Mouse (Mus musculus) limb, embryonic 11.5 days (tissue): ENCODE results near the gene Irf1. TPM values are rescaled to one million over a fixed set of nuclear protein-coding genes. Genes with fewer than 3 reads are reported as not detected.
"Not testable (repeated sequence)": the region's sequence is repeated elsewhere in the genome, so short reads cannot be mapped to it uniquely, and the experiment has no call there.

Source experiments
- ATAC-seq: fragments of 200-750 bp; cut with Nextera tagmentation; 2 replicates; pipeline ENCODE4 v1.8.0; 2017; ENCODE audit warnings: low read depth; ENCODE audit not compliant: insufficient number of reproducible peaks, low FRiP score, low TSS enrichment
- DNase-seq: peaks from one replicate; pipeline ENCODE4 v3.0.0-alpha.2; 2015; ENCODE audit warnings: low spot score
- H3K27ac ChIP-seq: fragments of 300-500 bp; sonication (generic); replicated peaks from 2 replicates; pipeline ENCODE4 v1.5.1; 2014; ENCODE audit warnings: low read depth, mild to moderate bottlenecking, low read length
- H3K27me3 ChIP-seq: fragments of 300-500 bp; sonication (generic); 2 replicates; pipeline ENCODE4 v1.6.1; 2014; ENCODE audit warnings: mild to moderate bottlenecking, low read length, mixed read lengths; ENCODE audit not compliant: control insufficient read depth, insufficient read depth
- H3K36me3 ChIP-seq: fragments of 300-500 bp; sonication (generic); 2 replicates; pipeline ENCODE4 v1.6.1; 2014; ENCODE audit warnings: mild to moderate bottlenecking, low read length, moderate library complexity, mixed read lengths; ENCODE audit not compliant: control insufficient read depth, insufficient read depth
- H3K4me1 ChIP-seq: fragments of 300-500 bp; sonication (generic); 2 replicates; pipeline ENCODE4 v1.6.1; 2014; ENCODE audit warnings: low read length, mixed read lengths; ENCODE audit not compliant: control insufficient read depth, insufficient read depth
- H3K4me2 ChIP-seq: fragments of 300-500 bp; sonication (generic); 2 replicates; pipeline ENCODE4 v1.6.1; 2014; ENCODE audit warnings: low read depth, mild to moderate bottlenecking, moderate library complexity; ENCODE audit not compliant: severe bottlenecking
- H3K4me3 ChIP-seq: fragments of 300-500 bp; sonication (generic); 2 replicates; pipeline ENCODE4 v1.5.1; 2014; ENCODE audit warnings: low read depth, low read length
- H3K9ac ChIP-seq: fragments of 300-500 bp; sonication (generic); 2 replicates; pipeline ENCODE4 v1.6.1; 2014; ENCODE audit warnings: mild to moderate bottlenecking, low read length
- H3K9me3 ChIP-seq: fragments of 300-500 bp; sonication (generic); 2 replicates; pipeline ENCODE4 v1.6.1; 2016; ENCODE audit warnings: low read length; ENCODE audit not compliant: control insufficient read depth
- WGBS: fragments of 180-500 bp; shearing (Covaris S2); extraction: QIAGEN DNeasy Blood & Tissue Kit; methylation state at CpG from one replicate; pipeline ENCODE4 v1.1.7; 2014; 5-methylcytosine and 5-hydroxymethylcytosine counted together
- polyA plus RNA-seq: library from polyadenylated mRNA; unstranded; fragments of >200 nt; fragmentation: Nextera tagmentation; extraction: Ambion mirVana; gene quantifications from 2 replicates; pipeline ENCODE4 v1.2.1, GENCODE M21; 2014

Gene Irf1
- polyA plus RNA-seq, 1 experiment from 2014 or later: 8.0 TPM

GRCm38 (mm10) chr11:53755011-53755595, 14.7 kb upstream of the Irf1 start:
- no peak overlapping the region for H3K4me3 ChIP-seq
- H3K9ac ChIP-seq: no peak overlapping the region
- ATAC-seq (no peak), DNase-seq (no peak)
- no peaks in the 10 kb centered on the region for H3K9me3 ChIP-seq
- no peaks in the 10 kb centered on the region for H3K27me3 ChIP-seq
- no peak overlapping the region for H3K27ac ChIP-seq
- H3K36me3 ChIP-seq: no peaks in the 10 kb centered on the region
- H3K4me2 ChIP-seq: no peak overlapping the region
- 84% methylated on average over 12 of the region's 12 CpGs for WGBS
- H3K4me1 ChIP-seq: peaks cover 15% of the 10 kb centered on the region

GRCm38 (mm10) chr11:53757612-53758011, 12.2 kb upstream of the Irf1 start:
- H3K4me3 ChIP-seq: no peak overlapping the region
- no peak overlapping the region for H3K9ac ChIP-seq
- WGBS: 84% methylated on average over 4 of the region's 4 CpGs
- ATAC-seq: no peak
- peaks cover 21% of the 10 kb centered on the region for H3K4me1 ChIP-seq
- H3K9me3 ChIP-seq: no peaks in the 10 kb centered on the region
- no peak overlapping the region for H3K4me2 ChIP-seq
- H3K36me3 ChIP-seq: no peaks in the 10 kb centered on the region
- DNase-seq: no peak
- no peaks in the 10 kb centered on the region; the same call in 1 of the 2 replicates for H3K27me3 ChIP-seq
- no peak overlapping the region for H3K27ac ChIP-seq

- H3K27me3 ChIP-seq, H3K36me3 ChIP-seq, H3K9me3 ChIP-seq, H3K4me3 ChIP-seq, DNase-seq, H3K27ac ChIP-seq, ATAC-seq, H3K4me2 ChIP-seq, H3K9ac ChIP-seq: not testable (repeated sequence)
- H3K4me1 ChIP-seq: peaks cover 21% of the 10 kb centered on the region
- WGBS: 74% methylated on average over 9 of the region's 9 CpGs
Measured at GRCm38 (mm10) chr11:53758033-53758432, 11.8 kb upstream of the Irf1 start.

GRCm38 (mm10) chr11:53758791-53759351, 10.9 kb upstream of the Irf1 start:
- WGBS: 40% methylated on average over 6 of the region's 6 CpGs
- no peak overlapping the region for H3K4me2 ChIP-seq

GRCm38 (mm10) chr11:53759545-53760406, 10.0 kb upstream of the Irf1 start:
- DNase-seq: peak; percentile 42
- H3K9me3 ChIP-seq: no peaks in the 10 kb centered on the region
- no peak for ATAC-seq
- no peaks in the 10 kb centered on the region; the same call in 1 of the 2 replicates for H3K27me3 ChIP-seq
- H3K27ac ChIP-seq: no peak overlapping the region
- WGBS: 6% methylated on average over 22 of the region's 22 CpGs
- H3K36me3 ChIP-seq: no peaks in the 10 kb centered on the region
- 0 out of 2 replicates have a peak overlapping the region, but pooled peaks have one; percentile 12 for H3K4me2 ChIP-seq
- H3K4me3 ChIP-seq: no peak overlapping the region
- peaks cover 30% of the 10 kb centered on the region for H3K4me1 ChIP-seq
- no peak overlapping the region for H3K9ac ChIP-seq

More at GRCm38 (mm10) chr11:53758791-53759351, 10.9 kb upstream of the Irf1 start:
- H3K9ac ChIP-seq: no peak overlapping the region
- no peaks in the 10 kb centered on the region for H3K36me3 ChIP-seq
- peaks cover 28% of the 10 kb centered on the region for H3K4me1 ChIP-seq
- no peaks in the 10 kb centered on the region for H3K9me3 ChIP-seq
- H3K27me3 ChIP-seq: no peaks in the 10 kb centered on the region; the same call in 1 of the 2 replicates
- H3K4me3 ChIP-seq: no peak overlapping the region
- H3K27ac ChIP-seq: no peak overlapping the region
- ATAC-seq (no peak), DNase-seq (no peak)

GRCm38 (mm10) chr11:53761284-53761683, 8.5 kb upstream of the Irf1 start:
- Histone ChIP-seq H3K9ac (no peak overlapping the region), H3K27ac (no peak overlapping the region), H3K27me3 (no peaks in the 10 kb centered on the region; the same call in 1 of the 2 replicates), H3K36me3 (no peaks in the 10 kb centered on the region), H3K4me1 (peaks cover 30% of the 10 kb centered on the region), H3K4me3 (no peak overlapping the region), H3K9me3 (no peaks in the 10 kb centered on the region), H3K4me2 (no peak overlapping the region)
- 72% methylated on average over 5 of the region's 5 CpGs for WGBS
- ATAC-seq (no peak), DNase-seq (no peak)

GRCm38 (mm10) chr11:53761822-53762221, 8.0 kb upstream of the Irf1 start:
- no peak overlapping the region for H3K9ac ChIP-seq
- H3K27me3 ChIP-seq: no peaks in the 10 kb centered on the region; the same call in 1 of the 2 replicates
- no peak overlapping the region for H3K4me3 ChIP-seq
- DNase-seq (no peak), ATAC-seq (no peak)
- H3K36me3 ChIP-seq: no peaks in the 10 kb centered on the region
- no peak overlapping the region for H3K4me2 ChIP-seq
- no peaks in the 10 kb centered on the region for H3K9me3 ChIP-seq
- H3K27ac ChIP-seq: no peak overlapping the region
- peaks cover 30% of the 10 kb centered on the region for H3K4me1 ChIP-seq
- 55% methylated on average over 2 of the region's 2 CpGs for WGBS

GRCm38 (mm10) chr11:53762426-53762825, 7.4 kb upstream of the Irf1 start:
- 68% methylated on average over 2 of the region's 2 CpGs for WGBS
- no peaks in the 10 kb centered on the region; the same call in 1 of the 2 replicates for H3K27me3 ChIP-seq
- no peak overlapping the region; the same call in 1 of the 2 replicates for H3K4me3 ChIP-seq
- no peak for ATAC-seq
- no peak overlapping the region for H3K9ac ChIP-seq
- no peaks in the 10 kb centered on the region for H3K36me3 ChIP-seq
- no peak for DNase-seq
- peaks cover 30% of the 10 kb centered on the region for H3K4me1 ChIP-seq
- H3K9me3 ChIP-seq: no peaks in the 10 kb centered on the region
- H3K4me2 ChIP-seq: peak overlapping the region; percentile 73; the same call in 1 of the 2 replicates
- no peak overlapping the region for H3K27ac ChIP-seq
